Mouse (Mus musculus) limb, embryonic 14.5 days (tissue): ENCODE measurements around the gene Papss1. TPM values are rescaled to one million over a fixed set of nuclear protein-coding genes. Genes with fewer than 3 reads are reported as not detected.

Source experiments
- ATAC-seq: fragments of 200-750 bp; cut with Nextera tagmentation; 2 replicates; pipeline ENCODE4 v1.8.0; 2017; ENCODE audit warnings: low read depth, moderate number of reproducible peaks, moderate TSS enrichment; ENCODE audit not compliant: low FRiP score
- DNase-seq: peaks from one replicate; pipeline ENCODE4 v3.0.0-alpha.2; 2015; ENCODE audit warnings: low spot score
- H3K27ac ChIP-seq: fragments of 300-500 bp; sonication (generic); replicated peaks from 2 replicates; pipeline ENCODE4 v1.5.1; 2014; ENCODE audit warnings: low read depth, mild to moderate bottlenecking, low read length, moderate library complexity, mixed read lengths
- H3K27me3 ChIP-seq: fragments of 300-500 bp; sonication (generic); 2 replicates; pipeline ENCODE4 v1.6.1; 2014; ENCODE audit warnings: low read length, mixed read lengths; ENCODE audit not compliant: control insufficient read depth, insufficient read depth
- H3K36me3 ChIP-seq: fragments of 300-500 bp; sonication (generic); 2 replicates; pipeline ENCODE4 v1.6.1; 2014; ENCODE audit warnings: mild to moderate bottlenecking, low read length, moderate library complexity, mixed read lengths; ENCODE audit not compliant: control insufficient read depth, insufficient read depth
- H3K4me1 ChIP-seq: fragments of 300-500 bp; sonication (generic); 2 replicates; pipeline ENCODE4 v1.6.1; 2014; ENCODE audit warnings: antibody characterized with exemption, low read length, mixed read lengths; ENCODE audit not compliant: control insufficient read depth, insufficient read depth
- H3K4me2 ChIP-seq: fragments of 300-500 bp; sonication (generic); replicated peaks from 2 replicates; pipeline ENCODE4 v1.6.1; 2014; ENCODE audit warnings: low read depth, mild to moderate bottlenecking, low read length, moderate library complexity; ENCODE audit not compliant: severe bottlenecking
- H3K4me3 ChIP-seq: fragments of 300-500 bp; sonication (generic); replicated peaks from 2 replicates; pipeline ENCODE4 v1.5.1; 2014; ENCODE audit warnings: low read length
- H3K9ac ChIP-seq: fragments of 300-500 bp; sonication (generic); 2 replicates; pipeline ENCODE4 v1.6.1; 2014; ENCODE audit warnings: mild to moderate bottlenecking, low read depth, low read length, moderate library complexity; ENCODE audit not compliant: severe bottlenecking
- H3K9me3 ChIP-seq: fragments of 300-500 bp; sonication (generic); 2 replicates; pipeline ENCODE4 v1.6.1; 2016; ENCODE audit warnings: low read length; ENCODE audit not compliant: control insufficient read depth
- POLR2A ChIP-seq: fragments of 200-500 bp; IDR thresholded peaks from 2 replicates; pipeline ENCODE4 v1.8.0; 2012; ENCODE audit warnings: inconsistent platforms, mild to moderate bottlenecking, moderate library complexity, borderline replicate concordance; ENCODE audit not compliant: insufficient read depth, insufficient read length; ENCODE audit errors: extremely low read depth
- WGBS: fragments of 180-500 bp; shearing (Covaris S2); extraction: QIAGEN DNeasy Blood & Tissue Kit; methylation state at CpG from one replicate; pipeline ENCODE4 v1.1.7; 2014; 5-methylcytosine and 5-hydroxymethylcytosine counted together
- polyA plus RNA-seq, 2 experiments: library from polyadenylated mRNA; depleted of rRNA in 1 of 2; stranded (reverse) in 1 of 2; unstranded in 1 of 2; fragments of >200 nt; fragmentation: Nextera tagmentation in 1 of 2; extraction: Ambion mirVana in 1 of 2; gene quantifications; 2 replicates each; pipeline versions ENCODE4 v1.2.1 to v1.2.3; 2012 to 2014

The Papss1 gene
- polyA plus RNA-seq, 2 experiments = 117 to 135 TPM

GRCm38 (mm10) chr3:131612847-131613246 lies 48.3 kb downstream of the Papss1 start:
- ATAC-seq = no peak
- no peak for TF ChIP-seq POLR2A
- H3K27me3 ChIP-seq = no peaks in the 10 kb centered on the region
- no peak overlapping the region for H3K27ac ChIP-seq
- H3K4me3 ChIP-seq = no peak overlapping the region
- peaks cover 82% of the 10 kb centered on the region for H3K36me3 ChIP-seq
- H3K4me1 ChIP-seq = 0 out of 2 replicates have a peak, but pooled peaks cover 5% of the 10 kb centered on the region
- no peak overlapping the region for H3K9ac ChIP-seq
- H3K4me2 ChIP-seq = no peak overlapping the region
- WGBS = 81% methylated on average over 5 of the region's 5 CpGs
- DNase-seq = no peak
- H3K9me3 ChIP-seq = no peaks in the 10 kb centered on the region

- H3K9ac ChIP-seq = no peak overlapping the region
- H3K27ac ChIP-seq = no peak overlapping the region
- 17% methylated on average over 8 of the region's 8 CpGs for WGBS
- H3K4me2 ChIP-seq = no peak overlapping the region
- ATAC-seq (no peak), DNase-seq (no peak)
- H3K27me3 ChIP-seq = no peaks in the 10 kb centered on the region
- H3K4me3 ChIP-seq = no peak overlapping the region
- H3K36me3 ChIP-seq = peaks cover 84% of the 10 kb centered on the region
- no peak for TF ChIP-seq POLR2A
- 0 out of 2 replicates have a peak, but pooled peaks cover 5% of the 10 kb centered on the region for H3K4me1 ChIP-seq
- no peaks in the 10 kb centered on the region for H3K9me3 ChIP-seq
These were observed 49.5 kb downstream of the Papss1 start for GRCm38 (mm10) chr3:131614056-131614455.

- ATAC-seq (no peak), DNase-seq (no peak)
- H3K9me3 ChIP-seq = no peaks in the 10 kb centered on the region
- 95% methylated on average over 18 of the region's 18 CpGs for WGBS
- no peak for TF ChIP-seq POLR2A
- no peak overlapping the region for H3K9ac ChIP-seq
- no peaks in the 10 kb centered on the region for H3K27me3 ChIP-seq
- no peak overlapping the region for H3K4me2 ChIP-seq
- no peak overlapping the region for H3K4me3 ChIP-seq
- peaks cover 52% of the 10 kb centered on the region for H3K36me3 ChIP-seq
- H3K27ac ChIP-seq = no peak overlapping the region
- H3K4me1 ChIP-seq = 0 out of 2 replicates have a peak, but pooled peaks cover 5% of the 10 kb centered on the region
These were observed 54.2 kb downstream of the Papss1 start for GRCm38 (mm10) chr3:131618580-131619338.

GRCm38 (mm10) chr3:131623208-131623607 lies 58.6 kb downstream of the Papss1 start:
- 88% methylated on average over 1 of the region's 1 CpGs for WGBS
- Histone ChIP-seq H3K36me3 (peaks cover 61% of the 10 kb centered on the region), H3K4me3 (no peak overlapping the region), H3K9ac (no peak overlapping the region), H3K4me1 (no peaks in the 10 kb centered on the region), H3K4me2 (no peak overlapping the region), H3K9me3 (no peaks in the 10 kb centered on the region), H3K27ac (no peak overlapping the region), H3K27me3 (no peaks in the 10 kb centered on the region)
- no peak for TF ChIP-seq POLR2A
- DNase-seq (no peak), ATAC-seq (no peak)

GRCm38 (mm10) chr3:131624063-131624462 lies 59.5 kb downstream of the Papss1 start:
- no peak overlapping the region for H3K4me3 ChIP-seq
- 96% methylated on average over 9 of the region's 9 CpGs for WGBS
- H3K9ac ChIP-seq = no peak overlapping the region
- TF ChIP-seq POLR2A = no peak
- no peaks in the 10 kb centered on the region for H3K27me3 ChIP-seq
- no peak for ATAC-seq
- H3K27ac ChIP-seq = no peak overlapping the region
- no peak overlapping the region for H3K4me2 ChIP-seq
- DNase-seq = no peak
- H3K36me3 ChIP-seq = peaks cover 60% of the 10 kb centered on the region
- H3K4me1 ChIP-seq = no peaks in the 10 kb centered on the region
- H3K9me3 ChIP-seq = no peaks in the 10 kb centered on the region
